Mouse (Mus musculus) gastrocnemius, adult 8-10 months (tissue): ENCODE data around the gene Nubp1. TPM values are rescaled to one million over a fixed set of nuclear protein-coding genes. Genes with fewer than 3 reads are reported as not detected.
A peak's percentile ranks its signal among the peaks of the same experiment; 100 is the strongest.

Experiments
- DNase-seq, 2 experiments: peaks; one replicate each; pipeline ENCODE4 v3.0.0; 2022; ENCODE audit warnings: low spot score in 2 of 2
- total RNA-seq, 4 experiments: library from RNA; stranded (reverse); gene quantifications; 2 replicates each; pipeline ENCODE4 v1.2.4; 2022

Gene Nubp1
- 1 to 10 TPM; 5.7 to 7.8 (median 6.8) TPM for total RNA-seq

DNA sequence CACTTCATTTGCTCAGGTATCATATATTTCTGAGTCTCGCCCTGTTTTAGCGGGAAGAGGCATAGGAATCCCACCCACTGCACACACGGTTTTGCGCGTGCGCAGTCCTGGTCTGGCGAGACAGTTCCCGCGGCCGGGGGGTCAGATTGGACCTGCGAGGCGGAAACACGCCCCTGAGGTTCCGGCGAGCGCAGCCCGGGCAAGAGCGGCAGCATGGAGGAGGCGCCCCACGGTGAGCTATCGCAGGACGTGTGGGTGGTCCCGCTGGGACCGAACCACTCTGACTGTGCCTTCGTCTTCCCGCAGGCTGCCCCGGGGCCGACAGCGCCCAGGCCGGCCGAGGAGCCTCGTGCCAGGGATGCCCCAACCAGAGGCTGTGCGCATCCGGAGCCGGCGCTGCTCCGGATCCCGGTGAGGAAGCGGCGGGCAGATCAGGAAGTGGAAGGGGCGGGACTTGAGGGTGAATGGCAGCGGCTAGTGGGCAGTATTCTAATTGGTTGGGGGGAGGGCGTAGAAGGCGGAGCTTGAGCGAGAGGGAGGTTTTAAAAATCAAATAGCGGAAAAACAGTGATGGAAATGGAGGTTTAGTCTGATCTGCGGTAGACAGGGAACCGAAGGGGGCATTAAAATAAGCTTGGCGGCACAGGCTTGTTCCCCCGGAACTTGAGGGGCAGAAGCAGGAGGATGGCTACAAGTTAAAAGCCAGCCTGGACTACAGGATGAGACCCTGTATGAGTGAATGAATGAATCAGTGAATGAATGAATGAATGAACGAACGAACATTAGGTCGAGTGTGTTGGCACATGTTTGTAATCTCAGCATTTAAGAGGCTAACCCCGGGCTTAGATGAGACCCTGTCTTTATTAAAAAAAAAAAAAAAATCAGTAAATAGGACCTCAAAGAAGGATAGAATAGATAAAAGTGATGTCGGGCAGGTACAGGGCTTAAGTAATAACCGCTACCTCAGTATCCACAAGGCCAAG is at the start of gene Nubp1:
Gene Nubp1, plus strand, starts transcription at position 185 of the 983 bp plus-strand sequence.
- DNase-seq: peak; percentile 86 to 90

DNA sequence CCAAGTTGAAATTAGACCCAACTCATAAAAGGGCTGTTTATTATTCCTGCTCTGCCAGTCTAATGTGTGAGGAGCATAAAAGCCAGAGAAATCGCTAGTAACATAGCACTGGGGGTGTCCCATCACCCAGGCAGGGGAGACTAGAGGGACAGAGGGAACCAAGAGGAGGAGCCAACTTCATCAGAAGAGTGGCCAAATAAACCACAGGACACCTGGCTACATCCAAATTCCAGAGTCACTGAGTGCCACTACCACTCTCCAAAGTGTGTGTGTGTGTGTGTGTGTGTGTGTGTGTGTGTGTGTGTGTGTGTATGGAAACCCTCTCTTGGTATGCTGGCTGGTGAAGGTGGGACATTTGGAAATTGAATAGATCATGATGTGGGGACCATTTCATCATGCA is 48.7 kb upstream of the Nubp1 start:
- no peak for DNase-seq

DNA sequence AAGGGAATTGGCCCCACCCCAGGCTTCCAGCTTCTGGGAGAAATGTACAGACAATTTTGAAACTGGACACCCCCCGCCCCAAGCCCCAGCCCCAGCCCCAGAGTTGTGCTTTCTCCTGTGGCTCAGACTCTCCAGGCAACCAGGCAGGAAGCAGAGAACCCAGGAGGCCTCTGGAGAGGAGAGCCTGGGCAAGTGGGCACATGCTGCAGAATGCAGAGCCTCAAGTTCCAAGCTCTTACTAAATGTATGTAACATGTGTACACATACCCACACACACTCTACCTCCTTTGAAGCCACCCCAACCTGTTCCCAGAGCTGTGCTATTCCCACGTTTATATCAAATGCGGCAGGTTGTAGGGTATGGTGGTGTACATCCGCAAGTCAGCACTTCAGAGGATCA is 46.0 kb upstream of the Nubp1 start:
- DNase-seq: no peak

DNA sequence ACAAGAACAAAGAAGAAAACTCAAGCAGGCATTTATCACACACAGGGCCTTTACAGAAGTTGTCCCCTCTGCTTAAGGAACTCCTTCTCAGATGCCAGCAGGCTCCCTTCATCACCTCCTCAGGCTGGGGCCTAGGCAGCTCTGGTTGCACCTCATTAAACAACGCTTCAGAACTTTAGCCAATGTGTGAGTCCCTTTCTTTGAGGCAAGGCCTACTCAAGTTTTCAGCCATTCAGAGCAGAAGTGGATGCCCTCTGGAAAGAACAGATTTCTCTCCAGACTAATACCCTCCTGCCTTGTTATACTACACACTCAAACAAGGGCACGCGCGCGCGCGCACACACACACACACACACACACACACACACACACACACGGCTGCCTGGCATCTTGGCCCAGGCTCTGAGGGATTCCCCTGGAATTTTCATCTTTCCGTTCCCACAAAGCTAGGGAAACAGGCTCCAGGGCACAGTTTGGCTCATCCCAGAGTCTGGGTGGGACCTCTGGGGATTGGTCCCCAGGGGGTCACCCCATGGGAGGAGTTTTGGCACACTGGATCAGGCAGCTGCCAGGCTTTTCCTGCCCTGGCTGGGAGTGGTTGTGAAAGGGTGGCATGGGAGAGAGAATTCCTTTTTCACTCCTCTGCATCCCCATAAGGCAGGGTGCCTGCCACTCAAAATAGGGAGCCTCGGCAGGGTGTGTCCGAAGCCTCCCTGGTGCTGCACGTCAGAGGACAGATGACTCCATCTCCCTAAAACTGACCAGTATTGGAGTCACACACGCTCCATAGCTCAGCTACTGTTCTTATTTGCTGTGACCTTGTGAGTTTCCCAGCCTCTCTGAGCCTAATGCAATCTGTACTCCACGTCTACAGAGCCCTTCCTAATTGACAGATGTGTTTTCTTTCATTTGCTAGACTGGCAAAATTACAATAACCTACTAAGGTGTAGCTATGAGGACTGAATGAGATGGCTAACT is 45.2 kb upstream of the Nubp1 start:
- DNase-seq: no peak

DNA sequence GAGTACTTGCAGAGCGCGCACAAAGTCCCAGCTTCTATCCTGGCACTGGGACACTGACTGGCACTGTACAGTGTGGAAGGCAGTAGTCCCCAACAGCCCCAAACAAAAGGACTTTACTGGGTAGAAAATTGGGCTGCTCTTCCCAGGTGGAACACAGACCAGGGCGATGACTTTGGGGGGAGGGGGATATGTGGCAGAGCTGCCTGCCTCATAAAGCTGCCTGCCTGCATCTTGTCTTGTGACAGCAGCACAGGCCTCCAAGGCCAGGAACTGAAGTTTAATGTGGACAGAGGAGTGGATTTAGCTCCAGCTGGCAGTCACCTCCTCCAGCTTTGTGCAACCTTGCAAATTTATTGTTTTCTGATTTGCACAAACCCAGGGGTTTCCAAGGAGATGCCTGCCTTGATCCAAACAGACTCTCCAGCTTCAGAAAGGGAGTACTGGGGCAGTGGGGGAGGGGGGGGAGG is 42.2 kb upstream of the Nubp1 start:
- DNase-seq: no peak

DNA sequence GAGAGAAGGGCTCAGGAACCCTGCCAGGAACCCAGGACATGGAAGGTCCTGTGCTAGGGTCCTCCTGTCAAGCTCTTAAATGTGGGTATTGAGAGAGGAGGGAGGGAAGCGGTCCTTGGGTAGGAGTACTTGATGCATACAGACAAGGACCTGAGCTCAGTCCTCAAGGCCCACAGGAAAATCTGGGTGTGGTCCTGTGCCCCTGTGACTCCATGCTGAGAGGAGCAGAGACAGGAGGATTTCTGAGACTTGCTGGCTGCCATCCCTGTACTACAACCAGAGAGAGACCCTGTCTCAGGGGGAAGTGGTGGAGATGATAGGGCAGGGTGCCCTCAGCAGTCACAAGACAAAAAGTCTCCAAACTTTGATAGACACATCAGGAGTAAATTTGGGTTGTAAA is 41.8 kb upstream of the Nubp1 start:
- no peak for DNase-seq

DNA sequence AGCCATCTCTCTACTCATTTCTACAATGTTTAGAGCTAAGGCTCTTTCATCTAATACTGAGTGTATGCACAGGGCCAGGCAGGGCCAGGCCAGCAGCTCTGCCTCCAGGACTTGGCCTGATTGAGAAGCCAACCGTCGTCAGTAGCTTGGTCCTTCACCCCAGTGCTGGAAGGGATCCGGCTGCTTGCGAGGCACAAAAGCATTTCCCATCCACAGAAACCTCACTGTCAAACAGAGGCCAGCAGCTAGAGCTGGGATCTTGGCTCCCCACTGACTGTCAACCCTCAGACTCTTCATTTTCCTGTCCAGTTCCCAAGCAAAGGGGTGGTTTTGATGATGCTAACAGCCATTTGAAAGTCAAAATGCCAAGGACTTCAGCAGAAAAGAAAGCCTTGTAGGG is 39.4 kb upstream of the Nubp1 start:
- DNase-seq: no peak

DNA sequence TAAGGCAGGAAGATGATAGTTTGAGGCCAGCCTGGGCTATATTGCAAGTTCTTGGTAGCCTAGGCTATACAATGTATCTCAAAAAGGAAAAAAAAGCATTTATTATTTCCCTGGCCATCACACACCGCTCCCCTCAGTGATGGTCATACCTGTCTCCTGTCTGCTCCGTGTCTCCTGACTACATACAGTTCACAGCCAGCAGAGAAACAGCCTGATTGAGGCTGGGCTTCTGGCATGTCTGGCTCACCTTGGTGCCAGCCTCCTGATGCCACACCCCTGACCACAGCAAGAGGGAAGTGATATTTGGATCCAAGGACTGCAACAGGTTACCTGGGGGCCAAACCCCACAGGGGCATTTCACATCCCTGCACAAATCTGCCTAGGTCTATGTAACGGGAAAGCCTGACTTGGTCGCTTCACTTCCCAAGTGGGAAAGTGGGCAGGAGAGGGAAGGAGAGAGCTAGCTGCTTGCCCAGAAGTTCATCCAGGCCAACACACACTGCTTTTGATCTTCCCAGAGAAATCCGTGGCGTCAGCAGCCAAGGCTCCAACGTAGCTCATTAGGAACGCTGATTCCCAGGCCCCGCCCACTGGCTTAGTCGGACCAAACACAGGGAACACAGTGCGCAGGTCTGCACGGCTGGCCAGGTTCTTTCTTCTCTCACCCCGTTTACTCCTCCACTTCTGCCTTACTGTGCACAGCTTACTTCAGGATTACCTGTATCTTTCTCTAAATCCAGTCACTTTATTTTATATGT is 37.3 kb upstream of the Nubp1 start:
- DNase-seq: no peak

DNA sequence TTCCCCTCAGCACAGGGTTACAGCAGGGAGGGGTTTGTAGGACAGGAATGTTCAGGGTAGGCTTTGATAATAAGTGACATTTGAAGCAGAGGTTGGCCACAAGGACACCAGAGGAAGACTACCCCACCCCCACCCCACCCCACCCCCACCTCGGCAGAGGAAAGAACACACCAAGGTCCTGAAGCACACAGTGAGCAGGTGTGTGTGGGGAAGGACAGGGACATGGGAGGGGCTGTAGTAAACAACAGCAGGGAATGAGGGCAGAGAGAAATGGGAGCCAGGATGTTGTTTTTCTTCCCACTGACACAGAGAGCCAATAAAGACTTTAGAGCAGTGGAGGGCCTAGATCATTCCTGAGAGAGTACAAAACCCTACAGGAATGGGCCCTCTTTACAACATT is 34.5 kb upstream of the Nubp1 start:
- no peak for DNase-seq

DNA sequence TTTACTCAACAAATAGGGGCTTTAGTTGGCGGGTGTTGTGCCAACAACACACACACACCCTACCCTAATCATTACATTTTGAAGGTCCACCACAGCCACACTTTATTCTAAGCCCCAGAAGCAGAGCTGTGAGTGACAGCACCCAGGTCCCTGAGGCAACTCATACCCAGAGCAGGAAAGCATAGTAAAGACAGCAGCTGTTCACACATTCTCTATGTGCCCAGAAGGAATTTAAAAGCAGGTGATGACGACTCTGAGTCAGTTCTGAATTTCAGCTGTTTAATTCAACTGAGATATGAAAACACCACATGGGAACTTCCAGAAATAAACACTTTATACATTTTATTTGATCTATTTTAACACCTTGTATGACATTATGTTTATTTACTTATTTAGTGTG is 32.2 kb upstream of the Nubp1 start:
- no peak for DNase-seq

DNA sequence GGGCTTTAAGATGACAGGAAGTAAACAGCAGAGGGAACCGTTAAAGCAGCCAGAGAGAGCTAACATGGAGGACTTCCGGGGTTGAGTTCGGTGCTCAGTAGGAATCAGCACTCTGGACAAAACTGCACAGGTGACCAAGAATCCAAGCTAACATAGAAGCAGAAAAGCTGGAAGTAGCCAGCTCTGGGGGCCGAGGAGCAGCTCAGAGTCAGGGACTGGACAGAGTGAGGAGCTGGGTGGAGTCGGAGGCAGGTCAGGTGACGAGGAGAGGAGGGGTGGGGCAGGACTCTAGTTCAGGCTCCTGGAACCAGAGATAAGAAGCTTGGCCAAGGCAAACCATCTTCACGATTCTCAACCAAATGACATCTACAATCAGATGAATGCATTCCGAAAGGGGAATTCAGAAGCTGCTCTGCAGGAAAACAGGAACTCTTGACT is 27.7 kb upstream of the Nubp1 start:
- no peak for DNase-seq

DNA sequence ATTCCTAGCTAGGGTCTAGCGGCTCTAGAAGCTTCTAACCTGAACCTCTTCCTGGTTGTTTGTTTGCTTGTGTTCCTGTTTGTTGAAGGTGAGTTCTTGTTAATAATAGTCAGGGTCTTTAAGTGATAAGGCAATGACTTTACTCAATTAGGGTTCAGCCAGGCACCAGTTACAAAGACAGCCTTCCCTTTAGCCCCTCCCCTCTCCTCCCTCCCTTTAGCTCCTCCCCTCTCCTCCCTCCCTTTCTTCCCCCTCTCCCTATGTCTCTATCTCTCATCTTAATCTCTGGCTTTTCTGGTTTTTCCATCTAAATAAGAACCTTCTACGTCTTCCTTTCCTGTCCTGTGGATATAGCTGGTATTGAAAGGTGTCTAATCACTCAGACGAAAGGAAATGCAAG is 27.2 kb upstream of the Nubp1 start:
- no peak for DNase-seq

DNA sequence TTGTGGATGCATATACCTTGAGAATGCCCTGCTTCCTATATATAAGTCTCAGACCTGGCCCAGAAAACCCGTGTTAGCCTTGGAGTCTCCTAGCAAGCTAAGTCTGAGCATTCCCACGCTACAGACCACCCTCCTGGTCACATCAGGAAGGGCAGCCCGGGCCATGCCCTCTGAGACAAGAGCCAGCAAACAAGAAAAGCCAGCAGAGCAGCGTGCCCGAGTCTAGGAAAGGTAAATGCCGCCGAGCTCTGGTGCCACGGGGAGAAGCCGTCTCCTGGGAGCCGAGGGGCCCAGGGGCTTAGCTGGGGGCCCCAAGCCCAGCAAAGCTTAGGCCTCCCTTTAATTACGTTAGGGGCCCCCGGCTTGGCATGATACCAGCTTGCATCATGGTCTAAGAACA is 26.5 kb upstream of the Nubp1 start:
- DNase-seq: no peak

DNA sequence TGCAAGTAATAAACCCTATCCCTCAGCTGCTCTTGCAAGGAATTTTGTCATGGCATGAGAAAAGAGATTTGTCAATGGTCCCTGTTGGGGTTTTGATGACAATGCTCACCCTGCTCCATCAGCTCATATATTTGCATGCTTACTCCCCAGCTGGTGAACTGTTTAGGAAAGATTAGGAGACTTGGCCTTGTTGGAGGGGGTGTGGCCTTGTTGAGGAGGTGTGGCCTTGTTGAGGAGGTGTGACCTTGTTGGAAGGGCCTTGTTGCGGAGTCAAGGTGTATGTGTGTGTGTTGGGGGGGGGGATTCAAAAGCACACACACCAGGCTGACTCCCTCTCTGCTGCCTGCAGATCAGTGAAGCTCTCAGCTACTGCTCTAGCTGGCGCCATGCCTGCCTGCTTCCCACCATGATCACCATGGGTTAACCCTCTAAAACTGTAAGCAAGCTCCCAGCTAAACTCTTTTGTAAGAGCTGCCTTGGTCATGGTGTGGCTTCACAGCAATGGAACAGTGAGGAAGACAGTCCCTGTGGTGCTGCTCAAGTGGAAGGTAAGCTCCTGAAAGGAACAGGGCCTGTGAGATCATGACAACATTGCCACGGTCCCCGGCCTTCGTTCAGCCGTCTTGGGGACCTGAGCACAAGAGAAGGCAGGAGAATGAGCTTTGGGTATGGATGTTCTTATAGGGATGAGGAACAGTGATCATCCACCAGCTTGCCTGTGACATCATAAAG is 22.9 kb upstream of the Nubp1 start:
- no peak for DNase-seq

DNA sequence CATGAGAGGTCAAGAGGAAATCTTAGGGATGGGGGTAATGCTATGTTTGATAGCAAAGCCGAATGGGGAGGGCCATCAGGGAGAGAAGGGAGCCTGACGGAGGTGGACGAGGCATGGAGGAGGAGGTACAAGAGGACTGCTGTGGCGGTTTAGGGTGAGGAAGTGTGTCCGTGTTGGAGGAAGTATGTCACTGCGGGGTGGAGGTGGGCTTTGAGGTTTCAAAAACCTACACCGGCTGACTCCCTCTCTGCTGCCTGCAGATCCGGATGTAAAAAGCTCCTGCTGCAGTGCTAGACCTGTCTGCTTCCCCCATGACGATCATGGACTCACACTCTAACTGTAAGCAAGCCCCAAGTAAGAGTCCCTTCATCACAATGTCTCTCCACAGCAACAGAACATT is 19.2 kb upstream of the Nubp1 start:
- DNase-seq: no peak

DNA sequence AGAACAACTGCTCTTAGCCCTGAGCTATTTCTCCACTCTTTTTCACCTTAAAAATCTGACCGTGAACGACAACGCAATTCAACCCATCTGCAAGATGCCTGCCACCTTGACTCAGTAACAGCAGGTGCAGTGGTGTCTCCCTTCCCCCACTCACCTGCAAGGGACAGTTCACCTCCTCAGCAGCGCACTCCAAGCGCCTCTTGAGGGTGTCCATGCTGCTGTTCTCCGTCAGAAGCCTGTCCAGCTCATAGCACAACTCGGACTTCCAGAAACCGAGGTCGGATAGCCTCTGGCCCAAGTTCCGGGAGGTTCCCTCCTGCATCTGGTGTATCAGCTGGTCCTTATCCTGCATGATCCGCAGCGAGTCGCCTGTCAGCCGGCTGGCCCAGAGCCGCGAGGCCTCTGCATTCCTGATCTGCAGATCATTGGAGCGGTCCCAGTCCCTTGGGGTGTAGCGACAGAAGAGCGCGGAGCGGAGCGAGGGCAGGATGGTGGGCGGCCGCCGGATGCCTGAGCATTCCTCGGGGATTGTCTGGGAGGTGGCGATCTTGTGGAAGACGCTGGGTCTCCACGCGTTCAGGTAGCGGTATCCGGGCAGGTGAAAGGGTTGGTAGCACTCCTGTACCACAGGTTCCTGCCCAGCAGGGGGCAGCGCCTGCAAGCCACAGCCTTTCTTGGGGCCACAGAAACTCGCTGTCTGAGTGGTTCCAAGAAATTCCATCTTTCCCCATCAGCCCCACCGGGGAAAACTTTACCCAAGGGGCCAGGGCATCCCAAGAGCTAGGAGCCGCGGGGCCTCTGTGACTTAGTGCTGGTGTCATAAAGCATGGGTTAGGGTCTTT is 16.8 kb upstream of the Nubp1 start, which contains the start of gene Tekt5:
Gene Tekt5, minus strand, starts transcription at position 792 of the 842 bp plus-strand sequence.
- no peak for DNase-seq

DNA sequence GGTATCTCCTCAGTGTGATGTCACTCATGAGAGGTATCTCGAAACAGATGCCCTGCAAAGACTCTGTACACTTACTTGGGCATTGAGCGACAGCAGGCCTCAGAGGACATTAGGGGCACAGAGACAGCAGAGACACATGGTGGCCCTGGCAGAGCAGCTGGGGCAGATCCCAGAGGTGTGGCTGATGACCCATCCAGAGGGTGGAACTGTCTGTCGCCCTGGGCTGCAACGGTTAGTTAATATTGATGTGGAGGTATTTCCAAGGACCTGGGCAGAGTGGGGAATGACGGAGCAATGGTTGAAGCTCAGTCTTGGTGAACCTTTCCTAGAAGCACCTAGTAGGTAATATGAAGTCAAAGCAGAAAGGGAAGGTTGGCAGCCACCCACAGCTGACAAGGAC is 13.0 kb upstream of the Nubp1 start:
- DNase-seq: no peak

DNA sequence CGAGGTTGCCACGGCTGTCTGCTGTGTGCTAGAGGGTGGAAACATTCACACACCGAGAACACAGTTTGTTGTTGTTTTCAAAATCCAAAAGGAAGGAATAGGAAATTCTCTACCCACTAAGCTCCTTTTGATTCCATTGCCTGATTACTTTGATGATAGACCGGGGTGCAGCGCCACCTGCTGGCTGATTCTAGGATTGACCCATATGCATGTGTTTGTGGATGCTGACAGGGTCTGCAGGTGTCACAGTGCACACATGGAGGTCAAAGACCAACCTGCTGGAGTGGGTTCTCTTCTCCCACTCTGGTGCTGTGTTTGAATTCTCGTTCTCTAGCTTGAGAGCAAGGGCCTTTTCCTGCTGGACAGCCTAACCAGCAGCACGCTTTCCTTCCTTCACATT is 12.6 kb upstream of the Nubp1 start:
- peak; percentile 64 to 66 for DNase-seq

DNA sequence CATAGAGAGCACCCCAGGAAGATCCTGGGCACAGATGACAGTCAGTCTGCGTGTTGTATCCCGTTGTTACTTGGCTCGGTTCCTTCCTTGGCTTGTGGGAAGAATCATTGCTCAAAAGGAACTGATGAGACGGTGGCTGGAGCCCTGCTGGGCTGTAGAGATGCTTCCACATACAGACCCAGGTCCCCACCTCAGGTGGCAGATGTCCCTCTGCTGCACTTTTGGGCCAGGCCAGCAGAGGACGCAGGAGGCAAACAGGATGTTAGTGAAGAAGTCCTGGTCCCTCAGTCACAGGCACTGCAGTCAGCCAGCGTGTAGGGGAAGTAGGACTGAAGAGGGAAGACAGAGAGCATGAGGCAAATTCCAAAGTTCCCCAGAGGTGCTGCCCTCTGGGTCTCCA is 4.2 kb downstream of the Nubp1 start:
- no peak for DNase-seq
